In genomic region chr10:61121732-61122131, GRCm38 (mm10) we compare ENCODE assay signal across 20 mouse cellular contexts. TPM values are rescaled to one million over a fixed set of nuclear protein-coding genes. Genes with fewer than 3 reads are reported as not detected.
DNase-seq lines count a peak whose midpoint lies in the region; ATAC-seq and TF ChIP-seq lines count a peak whose summit lies in the region.
"Not testable (repeated sequence)": the region's sequence is repeated elsewhere in the genome, so short reads cannot be mapped to it uniquely, and the experiment has no call there.
"Had no signal": no experiment of that assay in that cellular context is flagged by ENCODE, and none has a peak within 500 bp of the region (broad histone marks: within the 10 kb centered on the region; RNA-seq: fewer than 3 reads in every experiment).

No protein-coding gene starts in this region.

- not testable (repeated sequence) for ATAC-seq in liver, embryonic 13.5 days (ENCODE audit: low read depth); liver, embryonic 16.5 days (ENCODE audit: low read depth)
- ATAC-seq in megakaryocyte, adult 5-6 weeks (ENCODE audit: poor library complexity, severe bottlenecking) = peak; percentile 62; the same call in 1 of the 2 replicates

- in situ Hi-C loops in CH12.LX (cut with MboI; ENCODE audit: low pct_ligation_motif_present, low pct_unique_long_range_greater_than_20kb, low sequenced_read_pairs) = not testable (repeated sequence)

- not testable (repeated sequence) for TF ChIP-seq RAD21 in CH12.LX (IDR thresholded peaks at IDR 0.05; ENCODE audit: low read depth, low read length)

- not testable (repeated sequence) for H3K27me3 ChIP-seq in CH12.LX (replicated peaks); liver, adult 2 months (ENCODE audit: control insufficient read depth, insufficient read depth, low read length); liver, embryonic 13.5 days; liver, embryonic 16.5 days (ENCODE audit: control insufficient read depth, insufficient read depth, low read depth, low read length); small intestine, adult 2 months (ENCODE audit: control insufficient read depth, insufficient read depth, low read length); splenic B cell, adult 2 months (ENCODE audit: control insufficient read depth, insufficient read depth, low read length, poor library complexity, severe bottlenecking)

- H3K4me3 ChIP-seq in CH12.LX (replicated peaks in 1 of 3; ENCODE audit: low read depth in 2 of 3, low read length in 2 of 3, poor library complexity in 1 of 3); liver, adult 2 months (ENCODE audit: insufficient read depth, low read depth, low read length); liver, embryonic 16.5 days (ENCODE audit: low read depth, low read length); small intestine, adult 2 months (ENCODE audit: low read depth, low read length): not testable (repeated sequence)
- H3K4me3 ChIP-seq in liver, embryonic 13.5 days (replicated peaks) = peak overlapping the region; percentile 17; the same call in 1 of the 2 replicates

- peak; percentile 13 for DNase-seq in CH12.LX (ENCODE audit: extremely low read depth)
- DNase-seq in induced T-regulatory cell, adult 2 months (ENCODE audit: low read depth) = peak; percentile 18
- DNase-seq in liver, adult 2 months (ENCODE audit: extremely low read depth, low read depth, low spot score); liver, embryonic 13.5 days: not testable (repeated sequence)
- DNase-seq in splenic B cell, adult 2 months (ENCODE audit: low read depth, low spot score) = peak; percentile 48

- H3K9me3 ChIP-seq in CH12.LX (replicated peaks; ENCODE audit: low read length); liver, embryonic 13.5 days (replicated peaks); liver, embryonic 16.5 days (replicated peaks; ENCODE audit: control insufficient read depth, low read length): not testable (repeated sequence)

- not testable (repeated sequence) for TF ChIP-seq CTCF in CH12.LX (conservative IDR thresholded peaks at IDR 0.05 in 1 of 2, IDR thresholded peaks at IDR 0.05 in 1 of 2; ENCODE audit: low read depth in 2 of 2, low read length in 2 of 2); liver, adult 2 months (IDR thresholded peaks at IDR 0.05; ENCODE audit: low read depth, low read length); small intestine, adult 2 months (IDR thresholded peaks at IDR 0.05; ENCODE audit: extremely low read depth, insufficient read length, insufficient replicate concordance, low read depth, low read length)

- 72% methylated on average over 4 of the region's 4 CpGs for WGBS in liver, adult 2 months
- WGBS in liver, embryonic 13.5 days (ENCODE audit: insufficient replicate concordance) = 80% methylated on average over 4 of the region's 4 CpGs
- WGBS in liver, embryonic 16.5 days (ENCODE audit: insufficient replicate concordance) = 70% methylated on average over 4 of the region's 4 CpGs
- WGBS in small intestine, adult 2 months = 68% methylated on average over 4 of the region's 4 CpGs

- peaks cover 19 to 70% of the 10 kb centered on the region in 2 experiments for H3K36me3 ChIP-seq in CH12.LX (replicated peaks in 1 of 2; ENCODE audit: control insufficient read depth in 1 of 2, insufficient read depth in 1 of 2, low read length in 1 of 2)
- peaks cover 16% of the 10 kb centered on the region for H3K36me3 ChIP-seq in liver, adult 2 months (ENCODE audit: control insufficient read depth, insufficient read depth, low read length)
- peaks cover 14% of the 10 kb centered on the region; the same call in 1 of the 2 replicates for H3K36me3 ChIP-seq in liver, embryonic 13.5 days
- not testable (repeated sequence) for H3K36me3 ChIP-seq in liver, embryonic 16.5 days (ENCODE audit: control insufficient read depth, insufficient read depth); splenic B cell, adult 2 months (ENCODE audit: control insufficient read depth, insufficient read depth, low read length, poor library complexity, severe bottlenecking)
- H3K36me3 ChIP-seq in small intestine, adult 2 months (ENCODE audit: control insufficient read depth, insufficient read depth, low read length) = peaks cover 37% of the 10 kb centered on the region

- TF ChIP-seq POLR2A in CH12.LX (IDR thresholded peaks at IDR 0.05; ENCODE audit: low read depth, low read length); liver, adult 2 months (IDR thresholded peaks at IDR 0.05; ENCODE audit: extremely low read depth, insufficient read depth, low read length); small intestine, adult 2 months (IDR thresholded peaks at IDR 0.05; ENCODE audit: low read depth, low read length): not testable (repeated sequence)

- not testable (repeated sequence) for H3K9ac ChIP-seq in CH12.LX (ENCODE audit: insufficient read depth, low read depth); liver, adult 2 months (ENCODE audit: low read depth, low read length); liver, embryonic 16.5 days (ENCODE audit: low read depth, low read length)
- peak overlapping the region; percentile 34; the same call in 1 of the 2 replicates for H3K9ac ChIP-seq in liver, embryonic 13.5 days

- dilution Hi-C loops in CH12.LX (cut with MboI; ENCODE audit: extremely low pct_ligation_motif_present, extremely low pct_unique_long_range_greater_than_20kb, low sequenced_read_pairs) = not testable (repeated sequence)

- H3K4me2 ChIP-seq in CH12.LX (ENCODE audit: insufficient read depth, low read depth, poor library complexity, severe bottlenecking) = peak overlapping the region; percentile 27; the same call in 1 of the 2 replicates
- peak overlapping the region; percentile 59 for H3K4me2 ChIP-seq in liver, embryonic 13.5 days
- peak overlapping the region; percentile 54 for H3K4me2 ChIP-seq in liver, embryonic 16.5 days (ENCODE audit: low read depth, low read length)

- not testable (repeated sequence) for H3K79me2 ChIP-seq in CH12.LX (replicated peaks; ENCODE audit: control insufficient read depth, extremely low read depth, insufficient read depth, poor library complexity, severe bottlenecking); liver, adult 2 months (ENCODE audit: control insufficient read depth, insufficient read depth, low read length)

- TF ChIP-seq EP300 in CH12.LX (IDR thresholded peaks at IDR 0.05; ENCODE audit: low read length) = peak; percentile 73

- 0 out of 2 replicates have a peak overlapping the region, but pooled peaks have one; percentile 11 for H3K27ac ChIP-seq in CH12.LX (ENCODE audit: insufficient read depth, low read depth)
- 0 out of 2 replicates have a peak overlapping the region, but pooled peaks have one; percentile 21 for H3K27ac ChIP-seq in liver, adult 2 months (replicated peaks; ENCODE audit: insufficient read depth, low read depth, low read length)
- H3K27ac ChIP-seq in liver, embryonic 13.5 days = peak overlapping the region; percentile 94
- peak overlapping the region; percentile 51; the same call in 1 of the 2 replicates for H3K27ac ChIP-seq in liver, embryonic 16.5 days (ENCODE audit: low read length)
- peak overlapping the region; percentile 92 for H3K27ac ChIP-seq in small intestine, adult 2 months (ENCODE audit: insufficient read depth, low read depth, low read length)

- H3K4me1 ChIP-seq in CH12.LX (ENCODE audit: control insufficient read depth in 1 of 2, insufficient read depth in 2 of 2) = peaks cover 3 to 26% of the 10 kb centered on the region in 2 experiments; a peak in 3 of 4 replicates
- H3K4me1 ChIP-seq in liver, adult 2 months (ENCODE audit: control insufficient read depth, insufficient read depth, low read length); small intestine, adult 2 months (ENCODE audit: control insufficient read depth, insufficient read depth, insufficient read length, low read length): not testable (repeated sequence)
- peaks cover 64% of the 10 kb centered on the region for H3K4me1 ChIP-seq in liver, embryonic 13.5 days (replicated peaks)
- peaks cover 31% of the 10 kb centered on the region for H3K4me1 ChIP-seq in liver, embryonic 16.5 days (ENCODE audit: control insufficient read depth, low read depth, low read length)

RNA-seq across cellular contexts. Expression of gene Sgpl1, which starts 25.8 kb away (rescaled TPM):
- total RNA-seq in CH12.LX (2012; rRNA removed) (40.6 and 48.3 TPM in 2 replicates), CH12.LX (2014; rRNA removed) (52.1 and 56.6 TPM in 2 replicates)
- 55.4 and 57.2 TPM in 2 replicates for polyA plus RNA-seq in CH12.LX (2012; ENCODE audit: insufficient read length, low read depth)
- 43.7 and 57.2 TPM in 2 replicates for total RNA-seq in liver, adult 2 months (2014; rRNA removed)
- 36.3 and 39.9 TPM in 2 replicates for polyA plus RNA-seq in liver, adult 2 months (2012; rRNA removed)
- 12.5 and 15.6 TPM in 2 replicates for polyA plus RNA-seq in liver, embryonic 13.5 days (2015; fragmentation: Nextera tagmentation; extraction: Ambion mirVana)
- polyA plus RNA-seq in liver, embryonic 16.5 days (2015; fragmentation: Nextera tagmentation; extraction: Ambion mirVana) = 20.1 and 22.0 TPM in 2 replicates
- 78.2 and 85.2 TPM in 2 replicates for total RNA-seq in megakaryocyte, adult 5-6 weeks (2015)
- 66.9 and 67.6 TPM in 2 replicates for total RNA-seq in megakaryocyte, adult 5-6 weeks (2017)
- polyA plus RNA-seq in small intestine, adult 2 months (2012; rRNA removed) = 18.0 and 137 TPM in 2 replicates

RNA-seq across cellular contexts. Expression of gene Pcbd1, which starts 32.6 kb away (rescaled TPM):
- total RNA-seq in CH12.LX (2012; rRNA removed) (34.7 and 36.1 TPM in 2 replicates), CH12.LX (2014; rRNA removed) (16.5 and 19.3 TPM in 2 replicates)
- 22.5 and 25.3 TPM in 2 replicates for polyA plus RNA-seq in CH12.LX (2012; ENCODE audit: insufficient read length, low read depth)
- total RNA-seq in liver, adult 2 months (2014; rRNA removed) = 330 and 347 TPM in 2 replicates
- 340 and 409 TPM in 2 replicates for polyA plus RNA-seq in liver, adult 2 months (2012; rRNA removed)
- 134 and 148 TPM in 2 replicates for polyA plus RNA-seq in liver, embryonic 13.5 days (2015; fragmentation: Nextera tagmentation; extraction: Ambion mirVana)
- 210 and 223 TPM in 2 replicates for polyA plus RNA-seq in liver, embryonic 16.5 days (2015; fragmentation: Nextera tagmentation; extraction: Ambion mirVana)
- total RNA-seq in megakaryocyte, adult 5-6 weeks (2015) = not detected in 2 replicates
- total RNA-seq in megakaryocyte, adult 5-6 weeks (2017) = not detected in 2 replicates
- polyA plus RNA-seq in small intestine, adult 2 months (2012; rRNA removed) = 14.7 and 21.0 TPM in 2 replicates
- total RNA-seq: MEL had no signal

RNA-seq across cellular contexts. Expression of gene Tbata, which starts 50.0 kb away (rescaled TPM):
- total RNA-seq in CH12.LX (2012; rRNA removed) (0.17 TPM in 1 of 2 replicates, not detected in the other), CH12.LX (2014; rRNA removed) (not detected in 2 replicates)
- 0.73 TPM in 1 of 2 replicates, not detected in the other for polyA plus RNA-seq in CH12.LX (2012; ENCODE audit: insufficient read length, low read depth)
- total RNA-seq in liver, adult 2 months (2014; rRNA removed) = not detected in 2 replicates
- not detected in 2 replicates for polyA plus RNA-seq in liver, adult 2 months (2012; rRNA removed)
- polyA plus RNA-seq in liver, embryonic 13.5 days (2015; fragmentation: Nextera tagmentation; extraction: Ambion mirVana) = not detected in 2 replicates
- polyA plus RNA-seq in liver, embryonic 16.5 days (2015; fragmentation: Nextera tagmentation; extraction: Ambion mirVana) = not detected in 2 replicates
- not detected in 2 replicates for total RNA-seq in megakaryocyte, adult 5-6 weeks (2015)
- total RNA-seq in megakaryocyte, adult 5-6 weeks (2017) = not detected in 2 replicates
- polyA plus RNA-seq in small intestine, adult 2 months (2012; rRNA removed) = not detected in 2 replicates
- total RNA-seq: adrenal gland, adult 2 months; adrenal gland, postnatal 14 days; common myeloid progenitor, adult 5-6 weeks; gastrocnemius, adult 8-10 months; gastrocnemius, postnatal 25 days; heart, adult 2 months; heart, postnatal 4 days; MEL had no signal
- polyA plus RNA-seq: adrenal gland, adult 2 months; embryonic facial prominence, embryonic 12.5 days; heart, embryonic 10.5 days; heart, embryonic 13.5 days; hindbrain, embryonic 14.5 days had no signal

Comparison
In these comparisons a context has a peak if more than half of its experiments do, and no peak if none do; other contexts are left out.
1. H3K27ac ChIP-seq: peak in every context shown above with its lines; median percentile 94 in liver, embryonic 13.5 days; 92 in small intestine, adult 2 months; 51 in liver, embryonic 16.5 days; 21 in liver, adult 2 months; 11 in CH12.LX.